Mouse (Mus musculus) bone marrow, adult 2 months (tissue): ENCODE results near the gene Mknk1. TPM values are rescaled to one million over a fixed set of nuclear protein-coding genes. Genes with fewer than 3 reads are reported as not detected.

Source experiments
- H3K27ac ChIP-seq: fragments of 200-500 bp; 2 replicates; pipeline ENCODE4 v1.5.1; 2012; ENCODE audit warnings: low read depth, mild to moderate bottlenecking, control low read depth, inconsistent platforms, low read length; ENCODE audit not compliant: control insufficient read depth, poor library complexity, insufficient read depth
- H3K4me1 ChIP-seq: fragments of 200-500 bp; 2 replicates; pipeline ENCODE4 v1.6.1; 2011; ENCODE audit warnings: low read length; ENCODE audit not compliant: control insufficient read depth, insufficient read depth
- H3K4me3 ChIP-seq: fragments of 200-500 bp; replicated peaks from 2 replicates; pipeline ENCODE3; 2011; ENCODE audit warnings: mild to moderate bottlenecking, low read depth, low read length, control low read depth; ENCODE audit not compliant: control insufficient read depth
- CTCF ChIP-seq: fragments of 200-500 bp; IDR thresholded peaks from 2 replicates; pipeline ENCODE4 v1.5.1; 2011; ENCODE audit warnings: low read length, control low read depth; ENCODE audit not compliant: control insufficient read depth, insufficient read depth
- POLR2A ChIP-seq: fragments of 200-500 bp; IDR thresholded peaks from 2 replicates; pipeline ENCODE4 v1.6.1; 2011; ENCODE audit warnings: low read depth, mild to moderate bottlenecking, control low read depth, low read length, borderline replicate concordance; ENCODE audit not compliant: control insufficient read depth
- WGBS: fragments of 180-500 bp; shearing (Covaris S2); methylation state at CpG from one replicate; pipeline ENCODE4 v1.1.7; 2018; 5-methylcytosine and 5-hydroxymethylcytosine counted together
- polyA plus RNA-seq: library from polyadenylated mRNA; stranded (reverse); fragments of >200 nt; gene quantifications from 2 replicates; pipeline ENCODE4 v1.2.4, GENCODE M21; 2011; ENCODE audit warnings: low replicate concordance; ENCODE audit not compliant: missing spikeins, insufficient read depth, insufficient read length

Mknk1 gene
- polyA plus RNA-seq, 1 experiment, result 48.7 TPM

DNA sequence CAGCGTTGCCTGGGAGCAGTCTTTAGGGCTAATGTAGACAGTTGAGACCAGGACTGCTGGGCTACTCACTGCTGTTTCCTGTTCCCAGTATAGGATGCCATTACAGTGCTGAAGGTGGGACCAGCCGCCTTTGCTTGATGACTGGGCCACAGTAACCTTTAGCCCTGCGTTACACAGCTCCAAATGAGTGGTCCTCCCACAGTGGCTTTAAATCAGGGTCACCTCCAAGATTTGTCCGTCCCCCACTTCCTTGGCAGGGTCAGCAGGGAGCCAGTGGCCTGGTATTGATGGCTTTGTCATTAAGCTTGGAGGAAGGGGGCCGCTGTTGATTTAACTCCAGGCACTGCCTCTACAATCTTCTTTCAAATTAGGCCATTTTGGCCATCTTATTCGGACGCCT, 24.4 kb downstream of the Mknk1 start:
- Histone ChIP-seq H3K4me1 (no peaks in the 10 kb centered on the region; the same call in 1 of the 2 replicates), H3K27ac (no peak overlapping the region), H3K4me3 (no peak overlapping the region)
- 93% methylated on average over 7 of the region's 7 CpGs for WGBS
- TF ChIP-seq CTCF, result no peak
- TF ChIP-seq POLR2A, result no peak

DNA sequence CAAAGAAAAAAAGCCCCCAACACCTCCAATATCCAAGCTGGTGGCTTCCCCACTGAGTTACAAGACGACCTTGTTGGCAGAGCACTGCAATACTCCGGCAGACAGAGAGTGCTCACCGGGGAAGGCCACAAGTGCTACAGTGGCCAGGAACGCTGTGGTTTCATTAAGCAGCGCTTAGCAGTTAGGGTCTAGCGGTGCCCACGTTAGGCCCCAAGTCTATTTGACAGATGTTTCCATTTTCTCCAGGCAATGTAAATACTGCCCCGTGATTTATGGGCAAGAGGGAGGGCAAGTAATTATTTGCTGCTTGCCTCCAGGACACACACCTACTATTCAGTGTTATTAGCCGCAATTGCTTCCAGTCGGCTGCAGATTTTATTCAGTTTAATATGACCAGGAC, 24.9 kb downstream of the Mknk1 start:
- TF ChIP-seq CTCF (no peak), POLR2A (no peak)
- H3K27ac ChIP-seq, result no peak overlapping the region
- WGBS, result 86% methylated on average over 10 of the region's 10 CpGs
- no peaks in the 10 kb centered on the region for H3K4me1 ChIP-seq
- H3K4me3 ChIP-seq, result no peak overlapping the region

DNA sequence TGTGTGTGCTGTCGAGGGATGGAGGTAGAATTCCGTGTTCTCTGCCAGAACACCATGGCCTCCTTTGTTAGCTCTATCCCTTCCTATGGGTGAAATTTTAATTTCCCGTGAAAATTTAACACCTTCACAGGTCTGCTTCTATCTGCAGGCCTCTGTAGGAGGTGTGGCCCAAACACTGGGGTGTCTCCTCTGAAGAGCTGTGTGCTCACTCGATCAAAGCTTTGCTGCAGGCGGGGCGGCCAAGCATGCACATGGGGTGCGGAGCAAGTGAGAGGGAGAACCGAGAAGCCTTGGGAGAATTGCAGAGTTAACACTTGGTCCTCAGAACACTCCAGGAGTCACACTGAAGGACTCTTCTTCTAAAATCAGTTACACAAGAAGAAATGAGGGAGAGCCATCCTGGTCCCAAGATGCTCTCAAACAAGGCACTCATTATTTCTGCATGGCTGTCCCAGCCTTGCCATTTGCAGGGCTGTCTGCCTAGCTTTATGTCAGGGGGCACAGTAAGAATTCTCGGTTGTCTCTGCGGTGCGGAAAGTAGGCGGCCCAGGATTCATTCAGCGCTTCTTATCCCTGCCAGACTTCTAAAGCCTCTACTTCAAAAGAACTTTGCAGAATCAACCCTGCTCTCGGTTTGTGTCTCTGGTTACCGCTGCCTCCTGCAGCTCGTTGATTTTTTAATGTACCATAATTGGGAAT, 30.7 kb downstream of the Mknk1 start:
- TF ChIP-seq CTCF (no peak), POLR2A (no peak)
- Histone ChIP-seq H3K27ac (no peak overlapping the region), H3K4me1 (no peaks in the 10 kb centered on the region), H3K4me3 (no peak overlapping the region)
- WGBS, result 87% methylated on average over 16 of the region's 16 CpGs

DNA sequence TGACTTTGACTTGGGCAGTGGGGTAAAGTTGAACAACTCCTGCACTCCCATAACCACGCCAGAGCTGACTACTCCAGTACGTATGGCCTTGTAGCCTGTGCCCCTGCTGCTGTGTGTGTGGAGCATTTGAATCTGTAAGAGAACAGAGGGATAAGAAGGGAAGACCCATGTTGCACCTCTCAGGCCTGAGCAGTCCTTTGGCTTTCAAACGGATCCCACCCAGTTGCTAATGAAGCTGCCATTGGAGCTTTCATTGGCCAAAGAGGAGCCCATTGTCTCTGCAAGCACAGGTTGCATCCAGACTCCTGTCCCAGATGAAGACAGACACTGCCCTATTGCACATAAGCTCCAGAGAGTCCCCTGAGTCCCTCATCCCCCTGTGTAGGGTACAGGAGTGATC, 34.2 kb downstream of the Mknk1 start:
- 91% methylated on average over 3 of the region's 3 CpGs for WGBS
- no peak for TF ChIP-seq CTCF
- TF ChIP-seq POLR2A, result no peak
- no peak overlapping the region for H3K4me3 ChIP-seq
- no peak overlapping the region for H3K27ac ChIP-seq
- no peaks in the 10 kb centered on the region for H3K4me1 ChIP-seq

DNA sequence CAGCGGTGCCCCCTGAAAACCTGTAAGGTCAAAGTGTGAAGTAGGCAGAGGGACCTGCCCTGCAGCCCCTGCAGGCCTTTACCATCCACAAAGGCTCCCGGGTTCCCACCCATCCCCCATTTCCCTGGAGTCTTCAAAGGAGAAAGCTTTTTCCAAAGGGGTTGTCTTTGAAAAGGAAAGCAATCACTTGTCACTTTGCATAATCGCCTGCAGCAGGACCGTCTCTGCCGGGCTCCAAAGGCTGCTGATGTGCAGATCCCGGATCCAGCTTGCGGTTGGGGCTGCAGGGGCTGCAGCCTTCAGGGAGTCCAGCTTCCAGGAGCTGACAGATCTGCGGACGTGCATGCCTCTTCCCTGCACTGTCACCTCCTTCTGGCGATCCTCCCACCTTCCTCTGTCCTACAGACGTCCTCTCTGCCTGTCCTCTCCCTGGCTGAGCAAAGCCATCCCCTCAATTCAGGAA, 39.2 kb downstream of the Mknk1 start:
- 81% methylated on average over 11 of the region's 11 CpGs for WGBS
- H3K4me3 ChIP-seq, result no peak overlapping the region
- H3K27ac ChIP-seq, result no peak overlapping the region; the same call in 1 of the 2 replicates
- TF ChIP-seq CTCF, result no peak
- TF ChIP-seq POLR2A, result no peak
- H3K4me1 ChIP-seq, result no peaks in the 10 kb centered on the region

DNA sequence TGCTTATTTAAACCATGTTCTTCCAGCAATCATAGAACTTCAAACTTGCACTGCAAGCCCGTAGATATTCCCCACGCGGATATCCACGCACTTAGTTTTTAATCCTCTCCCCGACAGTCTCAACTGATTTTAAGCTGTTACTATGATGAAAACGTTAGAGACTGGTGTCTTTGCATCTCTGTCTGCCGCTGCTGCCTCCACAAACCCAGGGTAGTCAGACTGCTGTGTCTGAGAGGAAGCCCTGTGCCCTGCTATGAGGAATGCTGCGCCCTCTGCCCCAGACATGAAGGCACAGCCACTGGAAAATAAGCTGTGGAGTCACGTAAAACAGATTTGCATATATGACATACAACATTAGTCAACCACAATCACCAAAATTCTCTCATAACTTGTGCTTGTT, 39.8 kb downstream of the Mknk1 start:
- no peaks in the 10 kb centered on the region for H3K4me1 ChIP-seq
- no peak overlapping the region for H3K27ac ChIP-seq
- TF ChIP-seq POLR2A (no peak), CTCF (no peak)
- 80% methylated on average over 9 of the region's 9 CpGs for WGBS
- no peak overlapping the region for H3K4me3 ChIP-seq

DNA sequence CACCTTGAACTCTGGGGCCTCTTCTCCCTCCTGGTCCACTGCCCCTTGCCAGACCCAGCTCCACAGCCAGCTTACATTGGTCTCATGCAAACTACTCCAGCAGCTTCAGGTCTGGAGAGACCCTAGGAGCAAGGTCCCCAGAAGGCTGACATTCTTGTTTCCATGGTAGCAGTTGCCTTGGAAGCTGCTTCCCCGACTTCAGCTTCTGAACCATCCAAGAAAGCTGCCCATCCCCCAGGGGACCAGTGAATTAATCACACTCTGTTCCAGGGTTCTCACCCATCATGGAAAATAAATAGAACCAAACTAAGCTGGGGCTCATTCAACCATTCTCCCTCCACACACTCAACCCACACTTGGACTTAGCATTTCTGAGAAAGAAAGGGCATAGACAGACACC, 42.2 kb downstream of the Mknk1 start:
- Histone ChIP-seq H3K4me3 (no peak overlapping the region), H3K4me1 (no peaks in the 10 kb centered on the region), H3K27ac (no peak overlapping the region)
- 41% methylated on average over 1 of the region's 1 CpGs for WGBS
- TF ChIP-seq CTCF (no peak), POLR2A (no peak)

DNA sequence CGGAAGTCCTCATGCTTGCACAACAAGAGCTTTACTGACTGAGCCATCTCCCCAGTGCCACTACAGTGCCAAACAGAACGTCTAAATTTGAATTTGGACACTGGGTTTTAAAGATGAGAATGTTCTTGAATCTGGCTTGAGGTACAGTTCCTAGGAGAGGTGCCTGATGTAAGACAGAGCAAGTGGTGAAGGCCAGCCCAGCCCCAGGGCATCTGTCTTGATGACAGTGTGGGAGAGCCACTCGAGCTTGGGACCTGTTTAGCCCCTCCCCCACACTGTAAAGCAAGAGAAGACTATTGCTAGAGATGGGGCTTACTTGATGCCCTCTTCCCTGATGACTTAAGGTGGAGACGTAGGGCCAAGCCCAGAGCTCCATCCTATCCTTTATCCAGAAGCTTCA, 43.2 kb downstream of the Mknk1 start:
- no peak overlapping the region for H3K4me3 ChIP-seq
- H3K4me1 ChIP-seq, result no peaks in the 10 kb centered on the region
- H3K27ac ChIP-seq, result no peak overlapping the region
- WGBS, result 51% methylated on average over 4 of the region's 4 CpGs
- no peak for TF ChIP-seq CTCF
- TF ChIP-seq POLR2A, result no peak

DNA sequence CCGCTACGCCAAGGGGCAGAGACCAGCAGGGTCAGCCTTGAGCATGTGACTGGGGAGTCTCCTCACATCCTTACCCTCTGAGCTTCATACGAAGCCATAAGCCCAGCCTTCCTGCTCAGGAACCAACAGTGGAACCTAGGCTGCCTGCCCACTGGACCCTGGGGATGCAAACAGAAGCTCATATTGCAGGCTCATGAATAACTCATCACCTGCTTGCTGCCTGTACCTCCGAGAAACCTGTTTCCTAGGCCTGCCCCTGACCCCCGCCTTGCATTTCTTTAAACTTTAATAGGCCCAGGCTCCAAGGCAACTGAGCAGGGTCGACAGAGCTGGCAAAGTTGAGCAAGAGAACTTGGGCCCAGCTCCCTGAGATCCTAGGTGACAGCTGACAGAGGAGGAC, 45.0 kb downstream of the Mknk1 start, which contains the start of gene Kncn:
Gene Kncn (plus strand): TSS at position 379 of the 400 bp plus-strand sequence.
- H3K4me1 ChIP-seq, result no peaks in the 10 kb centered on the region
- no peak within 1 kb of the TSS for H3K27ac ChIP-seq
- TF ChIP-seq POLR2A (no peak), CTCF (no peak)
- no peak within 1 kb of the TSS for H3K4me3 ChIP-seq
- WGBS, result 75% methylated on average over 6 of the region's 6 CpGs
